Mouse (Mus musculus) mouse trophoblast stem cell (cell line): ENCODE data around the gene Myo3b.

Source experiments
- in situ Hi-C, 2 experiments: fragments of 300-500 bp; cut with MseI, MboI; formaldehyde crosslinking; loops; 2 replicates in 1 of 2; 3 replicates in 1 of 2; pipeline ENCODE4 v1.15.1; 2025

Gene Myo3b

GRCm38 (mm10) chr2:70065729-70066300 is 26.9 kb downstream of the Myo3b start:
- in situ Hi-C loops: no loop called here

DNA sequence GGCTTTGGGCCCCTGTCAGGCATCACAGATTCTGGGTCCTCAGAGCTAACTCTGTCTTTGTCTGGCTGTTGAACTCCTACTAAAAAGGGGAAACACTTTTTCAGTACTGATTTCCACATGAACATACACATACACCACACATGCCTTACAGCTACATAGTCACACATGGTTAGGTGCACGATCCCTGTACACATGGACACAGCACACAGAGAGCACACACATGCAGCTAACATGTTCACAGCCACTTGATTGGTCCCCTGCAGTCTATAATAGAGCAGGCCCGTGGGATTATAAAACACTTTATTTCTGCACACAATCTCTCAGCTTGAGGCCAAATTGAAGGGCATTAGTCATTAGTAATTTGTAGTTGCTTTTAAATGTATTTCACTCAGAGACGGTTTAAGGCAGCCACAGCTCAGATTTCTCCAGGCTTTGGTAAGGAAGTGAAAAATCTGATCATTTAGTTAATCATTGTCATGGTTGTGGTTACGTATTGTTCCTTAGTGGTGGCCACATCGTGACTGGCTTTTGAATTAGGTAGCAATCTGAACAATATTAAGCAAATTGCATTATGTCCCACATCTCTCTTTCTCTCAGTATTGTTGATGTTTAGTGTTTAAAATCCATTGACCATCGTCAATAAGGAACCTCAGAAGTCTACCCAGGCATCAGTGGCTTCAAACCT is 27.6 kb downstream of the Myo3b start:
- in situ Hi-C loops: no loop called here

DNA sequence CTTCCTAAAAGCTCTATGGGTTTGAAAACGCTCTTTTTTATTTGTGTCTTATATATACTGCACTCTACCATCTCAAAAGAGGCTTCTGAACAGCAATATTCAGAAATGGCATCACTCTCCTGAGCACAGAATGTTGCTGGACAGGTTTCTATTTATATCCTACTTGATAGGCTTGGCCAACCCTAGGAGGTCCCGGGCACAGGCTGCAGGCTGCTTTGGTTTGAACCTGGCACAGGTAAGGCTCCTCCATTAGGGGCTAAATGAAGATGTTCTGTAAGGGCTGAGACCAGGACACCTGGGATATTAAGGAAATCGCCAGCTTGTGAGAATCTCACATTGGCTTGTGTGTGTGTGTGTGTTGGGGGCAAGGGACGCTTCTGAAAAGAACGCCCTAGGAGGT is 30.9 kb downstream of the Myo3b start:
- in situ Hi-C loops: no loop called here

DNA sequence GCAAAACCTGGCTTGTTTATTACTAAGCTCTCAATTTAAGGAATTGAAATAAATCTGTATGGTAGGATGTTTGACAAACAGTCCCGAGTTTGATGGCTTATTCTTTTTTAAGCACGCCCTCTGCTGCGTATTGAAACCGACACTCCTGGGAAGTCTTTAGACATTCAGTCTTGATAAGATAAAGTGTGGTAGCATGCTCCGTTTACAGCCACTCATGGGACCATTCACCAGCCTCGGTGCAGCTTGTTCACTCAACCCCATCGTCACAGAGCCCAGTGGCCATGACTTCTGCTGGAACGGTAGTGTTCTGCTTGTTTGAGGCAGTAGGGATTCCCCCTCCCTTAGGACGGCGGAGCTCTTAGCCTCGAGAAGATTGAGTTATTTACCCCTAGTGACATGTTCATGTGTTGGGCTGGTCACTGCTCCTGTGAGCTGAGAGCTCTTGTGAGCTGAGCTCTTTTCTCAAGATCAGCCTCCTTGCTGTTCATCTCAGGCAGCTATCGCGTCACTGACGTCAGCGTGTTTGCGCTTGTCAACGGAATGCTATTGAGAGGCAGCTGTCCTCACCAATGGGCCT is 44.6 kb downstream of the Myo3b start:
- in situ Hi-C loops: no loop called here

GRCm38 (mm10) chr2:70091261-70091660 is 52.3 kb downstream of the Myo3b start:
- in situ Hi-C loops: no loop called here

GRCm38 (mm10) chr2:70091801-70092522 is 53.0 kb downstream of the Myo3b start:
- in situ Hi-C loops: no loop called here

- in situ Hi-C loops: no loop called here
These were observed 53.7 kb downstream of the Myo3b start for GRCm38 (mm10) chr2:70092665-70093064.

GRCm38 (mm10) chr2:70094446-70094845 is 55.5 kb downstream of the Myo3b start:
- in situ Hi-C loops: no loop called here

GRCm38 (mm10) chr2:70097229-70098095 is 58.5 kb downstream of the Myo3b start:
- in situ Hi-C loops: no loop called here

- in situ Hi-C loops: no loop called here
These were observed 60.5 kb downstream of the Myo3b start for GRCm38 (mm10) chr2:70099459-70099858.

DNA sequence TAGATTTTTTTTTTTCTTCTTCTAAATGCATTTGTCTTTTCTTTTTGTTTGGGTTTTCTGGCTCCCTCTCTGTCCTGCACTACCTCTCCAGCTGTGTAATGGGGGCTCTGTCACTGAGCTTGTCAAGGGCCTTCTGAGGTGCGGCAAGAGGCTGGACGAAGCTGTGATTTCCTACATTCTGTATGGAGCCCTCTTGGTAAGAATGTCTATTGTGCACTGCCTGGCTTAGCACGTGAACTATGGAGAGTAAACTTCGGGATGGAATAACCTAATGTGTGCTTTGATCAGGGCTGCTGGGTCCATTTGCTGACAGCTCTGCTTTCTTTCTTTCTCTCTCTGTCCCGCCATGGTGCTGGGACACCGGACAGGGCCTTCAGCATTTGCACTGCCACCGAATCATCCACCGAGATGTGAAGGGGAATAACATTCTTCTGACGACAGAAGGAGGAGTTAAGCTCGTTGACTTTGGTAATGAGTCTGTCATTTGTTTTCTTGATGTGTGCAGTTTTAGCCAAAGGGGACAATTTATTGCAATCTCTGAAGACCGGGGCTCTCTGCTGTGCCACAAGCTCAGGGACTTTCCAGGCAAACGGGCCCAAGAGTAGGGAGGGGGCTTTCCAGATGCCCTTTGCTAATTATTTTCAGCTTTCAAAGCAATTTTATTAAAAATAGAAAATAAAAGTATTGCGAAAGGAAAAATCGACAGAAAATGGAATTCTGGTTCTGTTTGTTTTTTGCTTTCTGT is 66.5 kb downstream of the Myo3b start:
- in situ Hi-C loops: no loop called here

GRCm38 (mm10) chr2:70109010-70109409 is 70.1 kb downstream of the Myo3b start:
- in situ Hi-C loops: no loop called here

DNA sequence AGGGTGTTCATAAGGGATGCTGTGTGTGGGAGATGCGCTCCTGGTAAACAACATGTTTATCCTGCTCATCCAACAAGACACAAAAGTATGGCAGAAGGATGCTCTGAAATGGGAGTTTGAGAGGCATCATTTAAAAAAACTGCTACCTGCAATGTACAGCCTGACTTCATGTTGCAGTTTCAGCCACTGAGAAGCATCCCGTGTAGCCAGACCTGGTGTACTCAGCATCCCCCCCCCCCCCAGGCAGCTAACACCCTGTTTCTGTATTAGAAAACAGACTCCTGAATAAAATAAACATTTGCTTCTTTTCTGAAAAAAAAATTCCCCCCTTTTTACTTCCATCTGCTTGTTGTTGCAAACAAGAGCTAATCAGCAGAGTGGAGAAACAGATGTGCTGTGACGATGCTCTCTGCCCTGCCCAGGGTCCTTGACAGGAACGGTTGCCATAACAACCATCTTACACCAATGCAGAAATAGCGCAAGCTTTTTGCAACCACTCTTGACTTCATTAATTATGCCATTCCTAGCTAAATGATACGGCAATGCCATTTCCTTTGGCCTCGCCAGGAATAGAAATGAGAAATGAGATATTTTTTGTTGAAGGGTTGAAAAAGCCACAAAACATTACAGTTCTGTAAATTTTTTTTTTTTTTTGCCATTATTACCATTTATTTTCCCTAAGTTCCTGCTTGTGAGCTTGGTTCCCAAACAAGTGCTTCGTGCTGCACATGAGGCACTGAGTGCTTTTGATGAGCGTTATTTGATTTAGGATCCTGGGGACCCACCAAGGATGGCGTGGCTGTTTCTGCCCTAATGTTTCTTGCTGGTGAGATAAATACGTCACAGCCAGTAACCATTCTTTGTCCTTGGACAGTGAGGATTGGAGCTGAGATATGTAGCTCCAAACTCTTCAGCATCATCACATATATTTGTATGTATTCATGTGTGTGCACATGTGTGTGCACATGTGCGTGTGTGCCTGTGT is 75.2 kb downstream of the Myo3b start:
- in situ Hi-C loops: no loop called here

DNA sequence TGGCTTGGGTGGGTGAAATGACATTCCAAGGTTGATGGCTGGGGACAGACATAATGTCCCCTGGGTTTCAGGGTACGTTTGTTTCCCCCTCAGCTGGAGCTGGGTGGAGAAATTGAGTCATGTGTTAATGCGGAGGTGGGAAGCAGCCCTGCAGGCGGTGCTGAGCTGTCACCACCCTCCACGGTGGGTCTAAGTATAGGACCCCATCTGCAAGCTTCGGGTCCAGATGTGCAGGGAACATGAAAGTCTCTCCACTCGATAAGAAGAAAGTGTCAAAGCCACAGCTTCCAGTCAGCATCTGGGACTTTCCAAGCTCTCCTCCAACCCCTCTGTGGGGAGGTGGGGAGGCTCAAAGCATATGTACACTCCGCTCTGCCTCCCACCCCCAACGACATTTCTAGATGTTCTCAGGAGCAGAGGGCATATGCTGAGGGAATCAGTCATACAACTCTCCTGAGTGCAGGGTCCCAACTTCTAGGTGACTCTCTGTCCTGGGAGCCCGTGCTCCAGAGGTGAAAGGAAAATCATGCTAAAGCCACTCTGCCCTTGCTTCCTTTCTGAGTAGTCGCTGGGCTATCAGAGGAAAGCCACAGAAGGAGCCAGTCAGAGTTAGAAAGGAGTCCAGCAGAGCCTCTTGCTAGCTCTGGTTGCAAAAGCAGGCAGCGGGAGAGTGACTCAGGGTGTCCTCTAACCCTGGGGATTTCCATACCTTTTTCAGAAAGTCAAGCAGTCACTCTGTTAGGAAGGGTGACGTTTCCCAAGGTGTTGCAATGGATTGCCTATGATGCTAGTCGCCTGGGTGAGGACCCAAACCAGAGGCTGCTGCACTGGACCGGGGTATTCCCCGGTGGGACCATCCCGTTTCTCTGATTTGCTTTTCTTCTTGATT is 79.7 kb downstream of the Myo3b start:
- in situ Hi-C loops: no loop called here

DNA sequence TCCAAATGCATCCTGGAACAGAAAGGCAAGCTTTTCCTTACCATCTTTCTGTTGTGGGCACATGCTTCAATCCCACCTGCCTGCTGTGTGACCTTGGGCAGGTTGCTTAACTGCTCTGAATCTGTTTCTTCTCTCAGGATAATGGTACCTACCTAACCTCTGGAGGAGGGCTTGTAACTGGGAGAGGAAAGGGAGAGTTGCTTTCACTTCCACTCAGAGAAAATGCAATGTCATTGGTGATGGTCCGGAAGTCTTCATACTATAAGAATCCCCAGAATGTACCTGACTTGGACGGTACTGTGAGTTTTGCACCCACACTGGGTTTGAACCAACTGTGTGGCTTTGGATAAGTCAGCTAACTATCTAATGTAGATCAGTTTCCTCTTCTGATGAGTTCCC is 80.3 kb downstream of the Myo3b start:
- in situ Hi-C loops: no loop called here

GRCm38 (mm10) chr2:70126330-70126729 is 87.4 kb downstream of the Myo3b start:
- in situ Hi-C loops: loop anchor here in 1 of 2 experiments (25.0 kb wide), 1 partner anchor 436 kb away; the partner anchor contains the start of gene Gad1

GRCm38 (mm10) chr2:70126783-70127182 is 87.9 kb downstream of the Myo3b start:
- in situ Hi-C loops: loop anchor here in 1 of 2 experiments (25.0 kb wide), 1 partner anchor 436 kb away; the partner anchor contains the start of gene Gad1
